Mouse (Mus musculus): ENCODE measurements around the gene Dppa5a. TPM values are rescaled to one million over a fixed set of nuclear protein-coding genes. Genes with fewer than 3 reads are reported as not detected.

Dppa5a gene
- not detected for polyA plus RNA-seq (2017; shearing (Covaris generic))

DNA sequence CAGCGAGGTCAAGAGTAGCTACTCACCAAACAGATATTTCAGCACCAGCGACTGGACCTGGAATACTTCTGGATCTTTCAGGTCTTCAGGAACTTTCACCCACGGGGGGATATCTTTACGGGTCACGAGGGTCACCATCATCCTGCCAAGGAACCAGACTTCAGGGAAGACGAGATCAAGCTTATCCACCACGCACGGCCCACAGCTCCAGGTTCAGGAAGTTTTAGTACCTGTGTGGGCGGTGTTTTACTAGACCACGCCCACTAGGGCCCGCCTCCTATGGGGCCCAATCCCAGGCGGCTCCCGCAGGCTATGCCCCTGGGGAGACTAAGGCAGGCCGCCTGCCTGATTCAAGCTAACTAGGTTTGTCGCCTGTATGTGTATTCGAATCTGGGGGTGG, at the start of gene Dppa5a:
Gene Dppa5a, minus strand, starts transcription at position 219 of the 400 bp plus-strand sequence.

DNA sequence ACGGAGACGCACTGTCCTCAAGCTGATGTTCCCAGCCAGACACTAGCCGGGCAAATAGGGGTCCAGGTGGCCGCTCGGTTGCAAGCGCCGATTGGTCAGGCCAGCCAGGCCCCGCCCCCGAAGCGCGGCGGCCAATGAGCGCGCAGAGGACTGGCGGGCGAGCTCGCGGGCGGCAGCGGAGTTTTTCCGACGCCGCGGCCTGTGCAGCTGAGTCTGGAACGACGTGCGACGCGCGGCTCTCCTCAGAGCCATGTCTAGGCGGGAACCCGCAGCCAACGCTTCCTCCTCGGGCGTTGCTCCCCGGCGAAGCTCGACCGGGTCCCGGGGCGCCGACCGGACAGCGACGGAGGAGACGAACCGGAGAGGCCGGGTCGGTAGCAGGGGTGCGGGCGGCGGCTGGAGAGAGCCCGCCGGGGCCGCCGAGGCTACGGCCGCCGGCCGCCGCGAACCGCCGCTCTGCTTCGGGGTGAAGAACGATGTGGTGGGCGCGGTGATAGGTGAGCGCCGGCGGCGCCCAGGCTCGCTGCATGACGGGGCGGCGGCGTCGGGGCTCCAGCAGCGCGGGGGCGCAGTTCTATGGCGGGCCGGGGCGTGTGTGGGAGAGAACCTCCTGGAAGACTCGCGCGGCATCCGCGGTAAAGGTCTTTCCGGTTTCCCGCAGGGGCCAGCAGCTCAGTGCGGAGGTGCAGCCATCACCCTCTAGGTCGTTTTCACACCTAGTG, 27.8 kb upstream of the Dppa5a start, which contains the start of gene Ddx43:
Gene Ddx43, plus strand, starts transcription at position 148 of the 722 bp plus-strand sequence.

GRCm38 (mm10) chr9:78378113-78378785, 10.3 kb upstream of the Dppa5a start, which contains the start of gene Ooep:
Gene Ooep, minus strand, starts transcription at chr9:78378725.

DNA sequence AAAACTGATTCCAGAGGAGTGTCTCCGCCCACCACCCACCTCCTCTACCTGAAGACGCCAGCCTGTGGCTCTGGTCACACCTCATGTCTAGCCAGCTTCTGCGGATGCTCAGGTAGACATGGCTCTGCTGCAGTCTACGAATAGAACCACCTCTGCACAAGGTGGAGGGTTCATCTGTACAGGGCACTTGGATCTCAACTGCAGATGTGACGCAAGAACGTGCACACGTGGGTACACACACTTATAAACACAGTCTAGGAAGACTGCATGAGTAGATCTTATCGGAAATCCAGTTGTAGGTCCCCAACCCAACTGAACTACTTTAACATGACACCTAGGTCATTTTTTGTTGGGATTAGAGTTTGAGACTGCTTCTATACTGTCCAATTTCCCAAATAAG, 12.4 kb downstream of the Dppa5a start, which contains the start of gene Gsta2:
Gene Gsta2, minus strand, starts transcription at position 178 of the 400 bp plus-strand sequence.

DNA sequence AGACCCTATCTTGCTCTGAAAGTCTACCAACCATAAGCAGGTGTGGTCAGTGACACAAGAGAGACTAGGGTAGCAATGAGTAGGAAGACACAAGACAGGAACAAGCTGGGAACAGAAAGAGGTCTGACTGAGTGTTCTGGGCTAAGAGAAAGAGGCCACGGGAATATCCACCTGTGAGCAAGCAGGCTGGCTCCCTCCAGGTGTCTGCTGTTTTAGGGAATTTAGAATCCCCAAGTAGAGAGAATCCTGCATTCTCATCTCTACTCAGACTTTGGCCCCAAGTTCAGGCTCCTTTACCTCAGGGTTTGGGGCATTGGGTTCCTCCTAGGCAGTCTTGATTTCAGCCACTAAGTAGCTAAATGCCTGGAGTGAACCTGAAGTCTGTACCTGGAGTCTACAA, 40.7 kb downstream of the Dppa5a start, which contains the start of gene Omt2b:
Gene Omt2b, plus strand, starts transcription at position 301 of the 400 bp plus-strand sequence.

Other genes starting within 250 kb of the Dppa5a start
- gene Gsta4, start 185.4 kb downstream of the Dppa5a start, polyA plus RNA-seq (2017; shearing (Covaris generic)): 43.4 TPM
- gene Gsta1, start 137.5 kb downstream of the Dppa5a start, polyA plus RNA-seq (2017; shearing (Covaris generic)): not detected
- not detected for gene Gm3776, start 111.0 kb downstream of the Dppa5a start, polyA plus RNA-seq (2017; shearing (Covaris generic))
- gene Gm10639, start 78.3 kb downstream of the Dppa5a start, polyA plus RNA-seq (2017; shearing (Covaris generic)): not detected
- gene Omt2a, start 53.4 kb downstream of the Dppa5a start, polyA plus RNA-seq (2017; shearing (Covaris generic)): not detected
- gene Omt2b, start 40.6 kb downstream of the Dppa5a start, polyA plus RNA-seq (2017; shearing (Covaris generic)): not detected
- gene Gsta2, start 12.4 kb downstream of the Dppa5a start, polyA plus RNA-seq (2017; shearing (Covaris generic)): not detected
- gene Ooep, start 10.5 kb upstream of the Dppa5a start, polyA plus RNA-seq (2017; shearing (Covaris generic)): not detected
- gene Ddx43, start 27.6 kb upstream of the Dppa5a start, polyA plus RNA-seq (2017; shearing (Covaris generic)): 2.8 TPM
- gene Cgas, start 75.1 kb upstream of the Dppa5a start, polyA plus RNA-seq (2017; shearing (Covaris generic)): 1.3 TPM
- 9.6 TPM for gene Mto1, start 80.0 kb upstream of the Dppa5a start, polyA plus RNA-seq (2017; shearing (Covaris generic))
- not detected for gene Gm17324, start 80.6 kb upstream of the Dppa5a start, polyA plus RNA-seq (2017; shearing (Covaris generic))
- gene Eef1a1, start 121.0 kb upstream of the Dppa5a start, polyA plus RNA-seq (2017; shearing (Covaris generic)): 5,755 TPM
- 16.7 TPM for gene Slc17a5, start 219.9 kb upstream of the Dppa5a start, polyA plus RNA-seq (2017; shearing (Covaris generic))
- 0.42 TPM for gene Cd109, start 247.4 kb upstream of the Dppa5a start, polyA plus RNA-seq (2017; shearing (Covaris generic))

Data from CD4-positive, CD25-positive, alpha-beta regulatory T cell, adult 9 weeks (primary cell).